In genomic region chr12:51678844-51679243, GRCm38 (mm10) we compare ENCODE assay signal across 10 mouse cellular contexts. TPM values are rescaled to one million over a fixed set of nuclear protein-coding genes. Genes with fewer than 3 reads are reported as not detected.
DNase-seq lines count a peak whose midpoint lies in the region; ATAC-seq and TF ChIP-seq lines count a peak whose summit lies in the region.
"Had no signal": no experiment of that assay in that cellular context is flagged by ENCODE, and none has a peak within 500 bp of the region (broad histone marks: within the 10 kb centered on the region; RNA-seq: fewer than 3 reads in every experiment).

No protein-coding gene starts in this region.

- no peak for TF ChIP-seq POLR2A in cerebellum, adult 2 months (IDR thresholded peaks at IDR 0.05; ENCODE audit: borderline replicate concordance, insufficient read depth, low read length)

- no peak overlapping the region for H3K9ac ChIP-seq in hindbrain, embryonic 13.5 days
- no peak overlapping the region for H3K9ac ChIP-seq in hindbrain, embryonic 11.5 days (ENCODE audit: low read depth, low read length)
- no peak overlapping the region for H3K9ac ChIP-seq in liver, embryonic 12.5 days

- 63% methylated on average over 1 of the region's 1 CpGs for WGBS in hindbrain, embryonic 13.5 days
- WGBS in hindbrain, embryonic 11.5 days, result 83% methylated on average over 1 of the region's 1 CpGs
- 15% methylated on average over 1 of the region's 1 CpGs for WGBS in cerebellum, adult 2 months
- 73% methylated on average over 1 of the region's 1 CpGs for WGBS in liver, embryonic 12.5 days (ENCODE audit: insufficient replicate concordance)

- H3K4me2 ChIP-seq in hindbrain, embryonic 13.5 days, result no peak overlapping the region
- no peak overlapping the region for H3K4me2 ChIP-seq in hindbrain, embryonic 11.5 days (replicated peaks; ENCODE audit: low read depth, low read length)
- no peak overlapping the region for H3K4me2 ChIP-seq in liver, embryonic 12.5 days
- H3K4me2 ChIP-seq: heart, embryonic 11.5 days had no signal

- TF ChIP-seq CTCF in cerebellum, adult 2 months (IDR thresholded peaks at IDR 0.05; ENCODE audit: borderline replicate concordance, insufficient read depth, low read depth, low read length), result no peak

- H3K36me3 ChIP-seq in hindbrain, embryonic 13.5 days, result no peaks in the 10 kb centered on the region
- no peaks in the 10 kb centered on the region for H3K36me3 ChIP-seq in hindbrain, embryonic 11.5 days (ENCODE audit: control insufficient read depth, insufficient read depth, low read length)
- peaks cover 9% of the 10 kb centered on the region; the same call in 1 of the 2 replicates for H3K36me3 ChIP-seq in liver, embryonic 12.5 days

- H3K4me3 ChIP-seq in hindbrain, embryonic 13.5 days, result no peak overlapping the region
- H3K4me3 ChIP-seq in hindbrain, embryonic 11.5 days (ENCODE audit: low read depth, low read length), result no peak overlapping the region
- no peak overlapping the region for H3K4me3 ChIP-seq in cerebellum, adult 2 months (replicated peaks; ENCODE audit: insufficient read depth, low read depth, low read length)
- H3K4me3 ChIP-seq in liver, embryonic 12.5 days, result no peak overlapping the region

- peak; percentile 67; the same call in 1 of the 2 replicates for ATAC-seq in hindbrain, embryonic 13.5 days (ENCODE audit: low FRiP score)
- no peak for ATAC-seq in hindbrain, embryonic 11.5 days (ENCODE audit: low FRiP score)
- peak; percentile 14 for ATAC-seq in CD4-positive, CD25-positive, alpha-beta regulatory T cell, adult 4 months
- ATAC-seq in liver, embryonic 12.5 days, result 0 out of 2 replicates have a peak, but pooled peaks have one; percentile 57

- no peak for DNase-seq in hindbrain, embryonic 11.5 days (ENCODE audit: low spot score)
- DNase-seq in cerebellum, adult 2 months, result peak; percentile 34 to 68
- DNase-seq in ovary, postnatal 14 days (ENCODE audit: low spot score), result no peak
- DNase-seq in layer of hippocampus, adult 8-10 months (ENCODE audit: low spot score in 2 of 2), result no peak
- DNase-seq in testis, postnatal 14 days (ENCODE audit: low spot score), result no peak

- H3K9me3 ChIP-seq in hindbrain, embryonic 13.5 days, result no peaks in the 10 kb centered on the region
- no peaks in the 10 kb centered on the region for H3K9me3 ChIP-seq in hindbrain, embryonic 11.5 days (ENCODE audit: control insufficient read depth, low read length)
- H3K9me3 ChIP-seq in liver, embryonic 12.5 days (replicated peaks), result no peaks in the 10 kb centered on the region
- H3K9me3 ChIP-seq: G1E had no signal

- H3K27ac ChIP-seq in hindbrain, embryonic 13.5 days, result no peak overlapping the region
- H3K27ac ChIP-seq in hindbrain, embryonic 11.5 days (ENCODE audit: low read depth, low read length), result no peak overlapping the region
- H3K27ac ChIP-seq in cerebellum, adult 2 months (ENCODE audit: insufficient read depth, low read length), result no peak overlapping the region
- no peak overlapping the region for H3K27ac ChIP-seq in liver, embryonic 12.5 days

- no peaks in the 10 kb centered on the region for H3K27me3 ChIP-seq in hindbrain, embryonic 13.5 days
- H3K27me3 ChIP-seq in hindbrain, embryonic 11.5 days (ENCODE audit: control insufficient read depth, insufficient read depth, low read length), result no peaks in the 10 kb centered on the region
- H3K27me3 ChIP-seq in cerebellum, adult 2 months (ENCODE audit: control insufficient read depth, insufficient read depth, low read length), result no peaks in the 10 kb centered on the region
- no peaks in the 10 kb centered on the region for H3K27me3 ChIP-seq in liver, embryonic 12.5 days (replicated peaks)

- H3K4me1 ChIP-seq in hindbrain, embryonic 13.5 days (replicated peaks), result peaks cover 8% of the 10 kb centered on the region
- no peaks in the 10 kb centered on the region for H3K4me1 ChIP-seq in hindbrain, embryonic 11.5 days (replicated peaks; ENCODE audit: control insufficient read depth, insufficient read depth, low read length)
- peaks cover 3% of the 10 kb centered on the region; the same call in 1 of the 2 replicates for H3K4me1 ChIP-seq in cerebellum, adult 2 months (ENCODE audit: control insufficient read depth, insufficient read depth, low read length)
- peaks cover 47% of the 10 kb centered on the region for H3K4me1 ChIP-seq in liver, embryonic 12.5 days

RNA-seq across cellular contexts. Expression of gene Ap4s1, which starts 12.0 kb away (rescaled TPM):
- polyA plus RNA-seq in hindbrain, embryonic 13.5 days (2015; fragmentation: Nextera tagmentation; extraction: Ambion mirVana), result 51.1 and 56.2 TPM in 2 replicates
- polyA plus RNA-seq in hindbrain, embryonic 11.5 days (2014; fragmentation: Nextera tagmentation; extraction: Ambion mirVana), result 55.2 and 57.8 TPM in 2 replicates
- 10 to 100 TPM; 10.9 to 19.7 TPM for polyA plus RNA-seq in CD4-positive, CD25-positive, alpha-beta regulatory T cell, adult 4 months (2017; shearing (Covaris generic))
- 61.6 and 63.7 TPM in 2 replicates for polyA plus RNA-seq in cerebellum, adult 2 months (2012; rRNA removed)
- polyA plus RNA-seq in liver, embryonic 12.5 days (2016; fragmentation: Nextera tagmentation; extraction: Ambion mirVana), result 17.2 and 17.7 TPM in 2 replicates
- total RNA-seq in layer of hippocampus, adult 8-10 months (2022), result 10 to 100 TPM; 45.5 to 50.6 (median 49.5) TPM

RNA-seq across cellular contexts. Expression of gene Strn3, which starts 12.9 kb away (rescaled TPM):
- 40.4 and 40.5 TPM in 2 replicates for polyA plus RNA-seq in hindbrain, embryonic 13.5 days (2015; fragmentation: Nextera tagmentation; extraction: Ambion mirVana)
- polyA plus RNA-seq in hindbrain, embryonic 11.5 days (2014; fragmentation: Nextera tagmentation; extraction: Ambion mirVana), result 57.7 and 60.7 TPM in 2 replicates
- 10 to 100 TPM; 21.7 to 31.7 TPM for polyA plus RNA-seq in CD4-positive, CD25-positive, alpha-beta regulatory T cell, adult 4 months (2017; shearing (Covaris generic))
- 77.4 and 83.8 TPM in 2 replicates for polyA plus RNA-seq in cerebellum, adult 2 months (2012; rRNA removed)
- polyA plus RNA-seq in liver, embryonic 12.5 days (2016; fragmentation: Nextera tagmentation; extraction: Ambion mirVana), result 27.3 and 28.3 TPM in 2 replicates
- 10 to 100 TPM; 80.3 to 93.2 (median 92.0) TPM for total RNA-seq in layer of hippocampus, adult 8-10 months (2022)

Comparison
In these comparisons a context has a peak if more than half of its experiments do, and no peak if none do; other contexts are left out.
1. DNase-seq: peak in cerebellum, adult 2 months (2 of 2); none in hindbrain, embryonic 11.5 days (single experiment), ovary, postnatal 14 days (single experiment), layer of hippocampus, adult 8-10 months (0 of 2) and testis, postnatal 14 days (single experiment).